Mouse (Mus musculus) cortical plate, adult 2 months (tissue): ENCODE results near the gene Lrriq1.

Source experiments
- CTCF ChIP-seq: fragments of 200-500 bp; IDR thresholded peaks from 2 replicates; pipeline ENCODE4 v1.5.1; 2011; ENCODE audit warnings: mild to moderate bottlenecking, control low read depth, low read length; ENCODE audit not compliant: insufficient read depth; ENCODE audit errors: extremely low read depth
- POLR2A ChIP-seq: fragments of 200-500 bp; IDR thresholded peaks from 2 replicates; pipeline ENCODE4 v1.6.1; 2011; ENCODE audit warnings: mild to moderate bottlenecking, low read length, control low read depth; ENCODE audit not compliant: insufficient read depth; ENCODE audit errors: extremely low read depth

- TF ChIP-seq CTCF (no peak), POLR2A (no peak)
Measured at GRCm38 (mm10) chr10:103029132-103029729, 206.9 kb downstream of the Lrriq1 start.
